Mouse (Mus musculus) heart, adult 18-20 months (tissue): ENCODE data around the gene 4921530L21Rik. TPM values are rescaled to one million over a fixed set of nuclear protein-coding genes. Genes with fewer than 3 reads are reported as not detected.

Source experiments
- DNase-seq, 2 experiments: peaks; one replicate each; pipeline ENCODE4 v3.0.0; 2021 to 2022; ENCODE audit warnings: mixed read lengths in 1 of 2
- long read RNA-seq, 2 experiments: library from polyadenylated mRNA; stranded (forward); transcript quantifications; one replicate each; pipeline ENCODE4 v2.0.0; 2021
- total RNA-seq, 2 experiments: library from RNA; stranded (reverse); gene quantifications; 2 replicates each; pipeline ENCODE4 v1.2.3; 2021

Gene 4921530L21Rik
- total RNA-seq = not detected
- long read RNA-seq, experiment 1 = 0 reads
- long read RNA-seq, experiment 2 = 0 reads

- no peak for DNase-seq
Measured at GRCm38 (mm10) chr14:95880954-95881353, at the start of gene 4921530L21Rik. 4921530L21Rik (plus strand) TSS chr14:95881254.

DNA sequence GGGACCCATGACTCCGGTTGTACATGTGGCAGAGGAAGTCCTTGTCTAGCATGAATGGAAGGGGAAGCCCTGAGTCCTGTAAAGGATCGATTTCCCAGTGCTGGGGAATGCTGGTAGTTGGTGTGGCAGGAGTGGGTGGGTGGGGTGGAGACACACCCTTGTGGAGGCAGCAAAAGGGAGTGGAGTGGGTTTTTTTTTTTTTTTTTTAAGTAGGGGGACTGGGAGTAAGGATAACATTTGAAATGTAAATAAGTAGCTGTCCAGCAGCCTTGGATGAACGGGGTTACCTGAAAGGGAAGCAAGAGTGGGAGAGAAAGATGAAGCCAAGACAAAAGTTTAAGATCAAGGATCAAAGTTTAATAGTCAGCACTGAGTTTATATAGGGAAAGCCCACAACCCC, 47.2 kb upstream of the 4921530L21Rik start:
- DNase-seq = no peak

DNA sequence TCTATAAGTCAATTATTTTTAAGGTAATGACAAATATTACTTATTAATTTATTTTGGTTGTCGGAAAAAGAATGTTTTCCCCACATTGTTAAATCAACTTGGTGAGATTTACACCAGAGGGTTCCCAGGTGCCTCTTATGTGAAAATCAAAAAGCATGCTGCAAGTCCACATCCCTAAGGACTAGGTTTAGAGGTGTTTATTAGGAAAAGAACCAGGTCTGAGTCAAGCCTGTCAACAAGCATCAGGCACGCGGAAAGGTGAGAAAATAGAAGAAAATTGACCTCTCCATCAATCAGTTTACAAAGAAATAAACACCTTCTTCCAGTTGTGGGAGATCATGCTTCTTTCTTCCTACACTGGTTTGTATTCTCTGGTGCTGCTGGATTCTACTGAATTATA, 18.1 kb upstream of the 4921530L21Rik start:
- DNase-seq = no peak

DNA sequence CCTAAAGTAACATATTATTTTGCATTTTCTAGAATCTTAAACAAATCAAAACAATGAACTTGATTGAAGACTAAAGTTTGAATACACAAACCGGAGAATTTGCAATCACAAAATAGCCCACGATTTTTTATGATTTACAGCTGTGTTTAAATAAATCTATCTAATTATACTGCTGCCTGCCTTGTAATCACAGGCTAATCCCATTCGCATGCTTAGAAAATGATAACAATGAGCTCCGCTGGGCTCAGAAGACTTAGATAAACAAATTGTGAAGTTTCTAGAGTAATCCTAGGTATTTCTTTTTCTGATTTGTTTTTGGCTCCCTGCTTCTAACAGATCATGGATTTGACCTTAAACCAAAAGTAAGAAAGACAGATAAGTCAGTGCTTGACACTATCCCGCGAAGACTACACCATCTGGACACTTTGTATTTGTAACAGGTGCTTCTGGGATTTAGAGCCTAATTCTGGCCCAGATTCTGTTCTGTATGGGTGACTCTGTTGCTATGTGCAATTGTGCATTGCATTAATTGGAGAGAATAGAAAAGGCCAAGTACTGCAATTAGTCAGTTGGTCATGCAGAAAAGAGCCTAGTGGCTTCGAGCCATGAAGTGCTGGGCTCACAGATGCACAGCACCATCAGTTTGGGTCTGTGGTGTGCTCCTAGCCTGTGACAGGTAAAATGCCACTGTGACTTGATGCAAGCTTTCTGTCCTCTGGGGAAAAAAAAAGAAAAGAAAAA, 15.2 kb upstream of the 4921530L21Rik start:
- DNase-seq = no peak

GRCm38 (mm10) chr14:95872020-95872419, 9.0 kb upstream of the 4921530L21Rik start:
- DNase-seq = no peak

DNA sequence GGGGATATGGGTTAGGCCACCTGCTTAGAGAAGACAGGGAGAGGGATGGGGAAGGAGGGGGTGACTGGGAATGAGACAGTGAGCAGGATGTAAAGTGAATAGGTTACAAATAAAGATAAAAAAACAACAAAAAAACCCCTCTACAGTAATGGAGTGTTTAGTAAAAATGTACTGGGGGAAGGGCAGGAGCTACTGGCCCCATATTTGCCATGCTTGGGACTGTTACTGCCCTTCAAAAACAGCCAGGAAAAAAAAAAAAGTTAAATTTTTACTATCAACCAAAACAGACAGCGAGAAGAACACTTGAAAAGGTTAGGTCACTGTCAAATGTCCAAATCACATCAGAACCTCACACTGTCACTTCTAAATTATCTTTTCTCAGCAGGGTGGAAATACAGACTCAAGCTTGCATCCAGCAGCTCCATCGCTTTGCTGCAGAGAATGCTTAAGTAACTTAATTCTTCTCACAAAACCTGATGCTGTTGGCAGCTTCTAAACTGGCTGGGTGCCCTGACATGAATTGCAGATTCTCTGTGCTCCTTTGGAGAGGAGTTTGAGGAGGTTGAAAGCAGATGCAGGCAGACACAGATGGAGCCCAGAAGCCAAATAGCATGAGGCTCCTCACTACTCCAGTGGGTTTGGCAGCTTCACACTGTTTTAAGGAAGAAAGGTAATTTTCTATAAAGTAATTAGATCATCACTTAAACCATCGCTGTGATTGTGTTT, 4.1 kb upstream of the 4921530L21Rik start:
- DNase-seq = no peak

GRCm38 (mm10) chr14:95877548-95877947, 3.5 kb upstream of the 4921530L21Rik start:
- DNase-seq = no peak

DNA sequence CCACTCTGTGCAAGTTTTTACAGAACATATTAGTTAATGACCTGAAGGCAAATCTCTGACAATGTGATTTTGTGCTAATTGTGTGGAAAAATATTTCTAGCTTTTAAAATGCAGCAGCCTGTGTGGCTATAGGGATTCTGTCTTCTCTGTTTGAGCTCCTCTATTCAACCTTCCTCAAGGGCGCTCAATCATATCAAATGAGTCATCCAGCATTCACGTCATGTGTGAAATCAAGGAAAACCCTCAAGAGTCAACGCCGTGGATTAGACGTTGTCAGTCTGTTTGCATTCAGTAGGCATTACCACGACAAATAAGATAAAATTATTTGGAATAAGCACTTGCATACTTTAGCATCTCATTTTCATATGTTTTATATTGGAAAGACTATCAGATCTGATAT, 18.4 kb downstream of the 4921530L21Rik start:
- DNase-seq = no peak

- no peak for DNase-seq
Measured at GRCm38 (mm10) chr14:95904591-95905095, 23.6 kb downstream of the 4921530L21Rik start.

GRCm38 (mm10) chr14:95913293-95913692, 32.2 kb downstream of the 4921530L21Rik start:
- DNase-seq = no peak

- DNase-seq = no peak
Measured at GRCm38 (mm10) chr14:95926742-95927141, 45.7 kb downstream of the 4921530L21Rik start.

GRCm38 (mm10) chr14:95927810-95928785, 47.0 kb downstream of the 4921530L21Rik start:
- no peak for DNase-seq
